Mouse (Mus musculus) megakaryocyte, embryonic 14.5 days (primary cell): ENCODE measurements around the gene Med17. TPM values are rescaled to one million over a fixed set of nuclear protein-coding genes. Genes with fewer than 3 reads are reported as not detected.

Source experiments
- H3K27me3 ChIP-seq: replicated peaks from 2 replicates; pipeline ENCODE3; 2012; ENCODE audit warnings: inconsistent platforms
- H3K36me3 ChIP-seq: replicated peaks from 2 replicates; pipeline ENCODE3; 2012; ENCODE audit warnings: low read length, inconsistent platforms, mixed read lengths
- H3K4me1 ChIP-seq: 2 replicates; pipeline ENCODE4 v1.6.1; 2012; ENCODE audit warnings: inconsistent platforms
- H3K4me3 ChIP-seq: replicated peaks from 2 replicates; pipeline ENCODE3; 2012; ENCODE audit warnings: moderate library complexity, mild to moderate bottlenecking, inconsistent platforms
- H3K9me3 ChIP-seq: 2 replicates; pipeline ENCODE4 v1.6.1; 2012; ENCODE audit warnings: inconsistent platforms
- FLI1 ChIP-seq: IDR thresholded peaks from 2 replicates; pipeline ENCODE4 v1.6.1; 2012; ENCODE audit warnings: low read length, inconsistent platforms, mixed read lengths
- GATA1 ChIP-seq: IDR thresholded peaks from 3 replicates; pipeline ENCODE4 v1.6.1; 2012; ENCODE audit warnings: mixed read lengths, low read length, inconsistent platforms, borderline replicate concordance
- polyA plus RNA-seq: library from polyadenylated mRNA; stranded (reverse); fragments of >175 nt; gene quantifications from 2 replicates; pipeline ENCODE4 v1.2.3, GENCODE M21; 2012; ENCODE audit warnings: low replicate concordance; ENCODE audit not compliant: insufficient read depth

Gene Med17
- polyA plus RNA-seq, 1 experiment = 7.6 TPM

DNA sequence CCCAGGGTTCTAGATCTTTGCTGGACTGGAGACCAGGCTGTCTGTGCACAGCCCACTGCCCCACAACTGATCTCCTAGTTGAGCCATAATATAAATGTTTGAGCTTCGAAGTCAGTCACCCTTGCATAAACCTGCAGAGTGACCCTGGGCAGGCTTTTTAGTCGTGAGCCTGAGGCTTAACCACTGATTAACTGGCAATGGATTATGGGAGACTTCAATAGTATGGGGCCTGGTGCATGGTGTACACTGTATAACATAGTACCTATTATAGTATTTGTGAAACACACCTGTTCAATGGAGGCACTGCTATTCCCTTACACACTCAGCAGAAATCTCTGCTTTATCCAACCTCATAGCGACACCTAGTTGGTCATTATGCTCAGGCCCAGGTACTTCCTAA is 23.5 kb downstream of the Med17 start:
- Histone ChIP-seq H3K4me3 (no peak overlapping the region), H3K4me1 (peaks cover 11% of the 10 kb centered on the region; the same call in 1 of the 2 replicates), H3K36me3 (peaks cover 20% of the 10 kb centered on the region), H3K27me3 (peaks cover 21% of the 10 kb centered on the region), H3K9me3 (no peaks in the 10 kb centered on the region)
- TF ChIP-seq FLI1 (no peak), GATA1 (no peak)

- TF ChIP-seq FLI1 (no peak), GATA1 (no peak)
- Histone ChIP-seq H3K4me1 (peaks cover 11% of the 10 kb centered on the region; the same call in 1 of the 2 replicates), H3K4me3 (no peak overlapping the region)
These were observed 25.2 kb downstream of the Med17 start for GRCm38 (mm10) chr9:15254501-15254900.

GRCm38 (mm10) chr9:15252196-15252595 is 27.5 kb downstream of the Med17 start:
- peaks cover 25% of the 10 kb centered on the region for H3K27me3 ChIP-seq
- no peak for TF ChIP-seq GATA1
- no peak for TF ChIP-seq FLI1
- H3K4me1 ChIP-seq = peaks cover 11% of the 10 kb centered on the region; the same call in 1 of the 2 replicates
- H3K36me3 ChIP-seq = no peaks in the 10 kb centered on the region
- H3K9me3 ChIP-seq = peaks cover 14% of the 10 kb centered on the region
- H3K4me3 ChIP-seq = no peak overlapping the region

More at GRCm38 (mm10) chr9:15254501-15254900, 25.2 kb downstream of the Med17 start:
- Histone ChIP-seq H3K9me3 (no peaks in the 10 kb centered on the region), H3K27me3 (peaks cover 21% of the 10 kb centered on the region), H3K36me3 (peaks cover 7% of the 10 kb centered on the region)

GRCm38 (mm10) chr9:15250376-15250775 is 29.4 kb downstream of the Med17 start:
- Histone ChIP-seq H3K36me3 (no peaks in the 10 kb centered on the region), H3K27me3 (peaks cover 27% of the 10 kb centered on the region), H3K4me1 (peaks cover 8% of the 10 kb centered on the region; the same call in 1 of the 2 replicates), H3K4me3 (no peak overlapping the region), H3K9me3 (peaks cover 15% of the 10 kb centered on the region)
- TF ChIP-seq GATA1 = no peak
- TF ChIP-seq FLI1 = no peak

- Histone ChIP-seq H3K4me3 (no peak overlapping the region), H3K27me3 (peaks cover 24% of the 10 kb centered on the region), H3K4me1 (peaks cover 24% of the 10 kb centered on the region), H3K9me3 (peaks cover 15% of the 10 kb centered on the region), H3K36me3 (no peaks in the 10 kb centered on the region)
- TF ChIP-seq FLI1 = no peak
- no peak for TF ChIP-seq GATA1
These were observed 34.2 kb downstream of the Med17 start for GRCm38 (mm10) chr9:15245319-15246075.

GRCm38 (mm10) chr9:15242130-15242529 is 37.6 kb downstream of the Med17 start:
- Histone ChIP-seq H3K27me3 (peaks cover 45% of the 10 kb centered on the region), H3K9me3 (peaks cover under 1% of the 10 kb centered on the region; the same call in 1 of the 2 replicates), H3K36me3 (no peaks in the 10 kb centered on the region), H3K4me1 (peaks cover 55% of the 10 kb centered on the region), H3K4me3 (no peak overlapping the region)
- TF ChIP-seq GATA1 = no peak
- no peak for TF ChIP-seq FLI1

- Histone ChIP-seq H3K27me3 (peaks cover 50% of the 10 kb centered on the region), H3K9me3 (no peaks in the 10 kb centered on the region), H3K36me3 (no peaks in the 10 kb centered on the region), H3K4me1 (peaks cover 55% of the 10 kb centered on the region), H3K4me3 (peak overlapping the region; percentile 39)
- TF ChIP-seq GATA1 = no peak
These were observed 38.2 kb downstream of the Med17 start for GRCm38 (mm10) chr9:15241596-15241939.

DNA sequence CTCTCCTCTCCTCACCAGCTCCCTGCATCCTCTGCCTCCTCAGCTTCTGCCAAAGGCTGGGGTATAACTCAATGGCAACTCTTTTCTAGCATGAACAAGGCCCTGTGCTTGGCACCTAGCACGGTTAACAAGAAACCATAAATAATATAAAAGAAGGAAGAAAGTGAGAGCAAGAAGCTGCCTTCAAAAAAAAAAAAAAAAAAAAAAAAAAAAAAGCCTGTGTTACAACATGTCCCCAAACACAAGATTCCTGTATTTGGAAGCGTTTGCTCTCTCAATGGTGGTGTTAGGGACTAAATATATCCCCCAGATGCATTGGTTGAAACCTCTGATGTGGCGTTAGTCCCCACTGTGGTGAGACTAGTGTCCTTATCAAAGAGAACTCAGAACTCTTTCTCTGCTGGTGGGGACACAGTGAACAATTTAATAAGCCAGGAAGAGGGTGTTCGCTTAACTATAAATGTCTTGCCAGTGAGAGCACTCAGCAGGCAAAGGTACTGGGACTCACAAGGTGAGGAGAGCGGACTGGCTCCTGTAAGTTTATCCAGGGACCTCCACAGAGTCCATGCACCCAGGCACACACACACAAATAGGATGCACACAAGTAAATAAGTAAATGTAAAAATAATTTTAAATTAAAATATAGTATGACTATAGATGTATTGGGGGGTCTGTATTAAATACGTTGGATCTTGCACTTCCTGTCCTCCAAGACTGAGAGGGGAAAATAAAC is 38.7 kb downstream of the Med17 start:
- Histone ChIP-seq H3K36me3 (no peaks in the 10 kb centered on the region), H3K4me1 (peaks cover 55% of the 10 kb centered on the region), H3K9me3 (no peaks in the 10 kb centered on the region), H3K4me3 (peak overlapping the region; percentile 20), H3K27me3 (peaks cover 50% of the 10 kb centered on the region)
- TF ChIP-seq FLI1 (no peak), GATA1 (no peak)

DNA sequence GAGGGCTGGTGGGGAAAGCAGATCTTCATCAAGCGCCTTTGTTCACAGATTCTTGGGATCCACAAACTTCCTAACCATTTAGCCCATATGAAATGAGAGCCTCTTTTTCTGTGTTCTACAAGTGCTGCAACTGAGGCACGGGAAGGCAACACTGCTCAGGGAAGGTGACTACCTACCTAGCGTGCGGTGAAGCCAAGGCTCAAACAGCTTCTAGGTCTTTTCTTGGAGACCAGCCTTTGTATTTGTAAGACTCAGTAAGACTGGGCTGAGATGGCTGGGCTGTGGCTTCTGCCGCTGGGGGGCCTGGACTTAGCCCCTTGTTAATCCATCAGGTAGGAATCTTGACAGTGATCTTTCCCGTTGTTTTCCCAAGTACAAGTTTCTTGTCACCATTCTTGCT is 39.7 kb downstream of the Med17 start:
- Histone ChIP-seq H3K36me3 (no peaks in the 10 kb centered on the region), H3K4me1 (peaks cover 55% of the 10 kb centered on the region), H3K4me3 (peak overlapping the region; percentile 47), H3K27me3 (peaks cover 50% of the 10 kb centered on the region), H3K9me3 (no peaks in the 10 kb centered on the region)
- TF ChIP-seq GATA1 (no peak), FLI1 (no peak)
